Mouse (Mus musculus) layer of hippocampus, adult 6 months (tissue): ENCODE measurements around the gene Hist1h2bq. TPM values are rescaled to one million over a fixed set of nuclear protein-coding genes. Genes with fewer than 3 reads are reported as not detected.

Source experiments
- long read RNA-seq, 2 experiments: library from polyadenylated mRNA; unstranded; transcript quantifications; one replicate each; pipeline ENCODE4 v2.0.0; 2019 to 2020
- microRNA-seq: library from miRNA; unstranded; fragments of <30 nt; microRNA quantifications from one replicate; pipeline ENCODE4 v1.2.0, GENCODE M21; 2020
- polyA plus RNA-seq: library from polyadenylated mRNA; unstranded; fragments of <200 nt; fragmentation: Nextera tagmentation; gene quantifications from 2 replicates; pipeline ENCODE4 v1.2.3, GENCODE M21; 2021

Gene Hist1h2bq
- 1.3 and 1.5 TPM in 2 replicates for polyA plus RNA-seq
- long read RNA-seq, experiment 1 = 0 reads
- long read RNA-seq, experiment 2, partial matches to known transcripts = 1 of 4 reads
- long read RNA-seq, experiment 2, other reads (novel, unspliced or antisense) = 2 of 4 reads

DNA sequence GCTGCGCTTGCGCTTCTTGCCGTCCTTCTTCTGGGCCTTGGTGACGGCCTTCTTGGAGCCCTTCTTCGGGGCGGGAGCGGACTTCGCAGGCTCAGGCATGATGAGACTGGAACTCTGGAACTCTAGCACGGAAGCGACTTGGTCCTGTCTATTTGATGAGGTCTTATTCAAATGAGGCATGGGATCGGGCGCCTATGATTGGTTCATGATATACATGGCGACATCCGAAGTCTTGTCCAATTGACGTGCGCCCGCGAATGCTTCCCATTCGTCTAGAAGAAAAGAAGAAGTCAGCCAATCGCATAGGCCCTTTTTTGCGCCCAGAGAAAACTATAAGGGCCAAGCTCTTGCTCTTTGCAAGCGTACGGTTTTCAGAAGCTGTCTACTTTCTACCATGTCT, at the start of gene Hist1h2bq, which contains the start of gene Hist1h2ao:
TSS of gene Hist1h2bq (minus strand) at position 125 of the 400 bp plus-strand sequence.
TSS of gene Hist1h2ao (plus strand) at position 393 of the 400 bp plus-strand sequence.

DNA sequence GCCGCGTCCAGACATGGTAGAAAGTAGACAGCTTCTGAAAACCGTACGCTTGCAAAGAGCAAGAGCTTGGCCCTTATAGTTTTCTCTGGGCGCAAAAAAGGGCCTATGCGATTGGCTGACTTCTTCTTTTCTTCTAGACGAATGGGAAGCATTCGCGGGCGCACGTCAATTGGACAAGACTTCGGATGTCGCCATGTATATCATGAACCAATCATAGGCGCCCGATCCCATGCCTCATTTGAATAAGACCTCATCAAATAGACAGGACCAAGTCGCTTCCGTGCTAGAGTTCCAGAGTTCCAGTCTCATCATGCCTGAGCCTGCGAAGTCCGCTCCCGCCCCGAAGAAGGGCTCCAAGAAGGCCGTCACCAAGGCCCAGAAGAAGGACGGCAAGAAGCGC, 23.5 kb upstream of the Hist1h2bq start, which contains the start of the genes Hist1h2ap and Hist1h2br:
TSS of gene Hist1h2ap (minus strand) at position 47 of the 400 bp plus-strand sequence.
TSS of gene Hist1h2br (plus strand) at position 283 of the 400 bp plus-strand sequence.

DNA sequence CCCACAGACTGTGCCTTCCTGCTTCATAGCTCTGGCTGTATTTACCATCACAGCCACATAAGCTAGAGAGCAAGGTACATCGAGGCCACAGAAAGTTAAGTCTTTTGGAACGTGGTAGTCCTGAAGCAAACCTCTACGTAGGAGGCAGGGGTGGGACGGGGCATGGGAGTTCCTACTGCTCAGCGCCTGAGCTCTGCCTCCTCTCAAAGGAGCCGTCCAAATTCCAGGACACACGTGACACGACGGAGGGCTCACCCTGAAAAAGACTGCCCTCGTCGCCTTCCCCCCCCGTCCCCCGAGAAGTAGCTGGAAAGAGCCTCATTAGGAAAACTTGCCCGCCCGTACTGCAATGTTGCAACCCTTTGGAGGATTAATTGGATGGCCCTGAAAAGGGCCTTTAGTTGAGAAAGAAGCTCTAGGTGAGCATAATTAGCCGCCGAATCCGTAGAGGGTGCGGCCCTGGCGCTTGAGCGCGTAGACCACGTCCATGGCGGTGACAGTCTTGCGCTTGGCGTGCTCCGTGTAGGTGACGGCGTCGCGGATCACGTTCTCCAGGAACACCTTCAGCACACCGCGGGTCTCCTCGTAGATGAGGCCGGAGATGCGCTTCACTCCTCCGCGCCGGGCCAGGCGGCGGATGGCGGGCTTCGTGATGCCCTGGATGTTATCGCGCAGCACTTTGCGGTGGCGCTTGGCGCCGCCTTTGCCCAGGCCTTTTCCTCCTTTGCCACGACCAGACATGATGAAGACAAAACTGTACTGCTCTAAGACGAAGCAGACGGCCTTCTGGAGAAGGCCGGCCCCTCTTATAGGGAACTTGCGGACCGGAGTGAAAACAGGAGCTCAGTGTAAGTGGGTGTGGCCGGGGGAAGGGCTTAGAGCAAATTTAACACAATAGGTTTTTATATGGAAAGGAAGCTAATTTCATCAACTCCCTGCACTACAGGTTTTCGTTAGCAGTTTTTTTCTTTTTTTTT, 21.7 kb upstream of the Hist1h2bq start, which contains the start of gene Hist1h4n:
TSS of gene Hist1h4n (minus strand) at position 779 of the 977 bp plus-strand sequence.

DNA sequence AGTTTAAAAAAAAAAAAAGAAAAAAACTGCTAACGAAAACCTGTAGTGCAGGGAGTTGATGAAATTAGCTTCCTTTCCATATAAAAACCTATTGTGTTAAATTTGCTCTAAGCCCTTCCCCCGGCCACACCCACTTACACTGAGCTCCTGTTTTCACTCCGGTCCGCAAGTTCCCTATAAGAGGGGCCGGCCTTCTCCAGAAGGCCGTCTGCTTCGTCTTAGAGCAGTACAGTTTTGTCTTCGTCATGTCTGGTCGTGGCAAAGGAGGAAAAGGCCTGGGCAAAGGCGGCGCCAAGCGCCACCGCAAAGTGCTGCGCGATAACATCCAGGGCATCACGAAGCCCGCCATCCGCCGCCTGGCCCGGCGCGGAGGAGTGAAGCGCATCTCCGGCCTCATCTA, 1.5 kb upstream of the Hist1h2bq start, which contains the start of gene Hist1h4m:
TSS of gene Hist1h4m (plus strand) at position 208 of the 400 bp plus-strand sequence.

DNA sequence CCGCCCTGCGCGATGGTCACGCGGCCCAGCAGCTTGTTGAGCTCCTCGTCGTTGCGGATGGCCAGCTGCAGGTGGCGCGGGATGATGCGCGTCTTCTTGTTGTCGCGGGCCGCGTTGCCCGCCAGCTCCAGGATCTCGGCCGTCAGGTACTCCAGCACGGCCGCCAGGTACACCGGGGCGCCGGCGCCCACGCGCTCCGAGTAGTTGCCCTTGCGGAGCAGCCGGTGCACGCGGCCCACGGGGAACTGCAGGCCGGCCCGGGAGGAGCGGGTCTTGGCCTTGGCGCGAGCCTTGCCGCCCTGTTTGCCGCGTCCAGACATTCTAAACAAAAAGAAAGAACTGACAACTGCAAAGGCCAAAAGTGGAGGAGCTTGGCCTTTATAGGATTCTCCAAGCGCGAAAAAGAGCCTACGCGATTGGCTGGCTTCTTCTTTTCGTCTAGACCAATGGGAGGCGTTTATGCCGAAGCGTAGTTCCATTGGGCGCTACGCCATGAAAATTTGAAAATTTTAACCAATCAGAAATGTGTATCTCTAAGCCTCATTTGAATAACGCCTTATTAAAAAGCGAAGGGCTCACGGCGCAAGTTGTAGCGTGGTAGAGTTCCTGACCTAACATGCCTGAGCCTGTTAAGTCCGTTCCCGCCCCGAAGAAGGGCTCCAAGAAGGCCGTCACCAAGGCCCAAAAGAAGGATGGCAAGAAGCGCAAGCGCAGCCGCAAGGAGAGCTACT, 22.9 kb downstream of the Hist1h2bq start, which contains the start of the genes Hist1h2an and Hist1h2bp:
TSS of gene Hist1h2an (minus strand) at position 320 of the 731 bp plus-strand sequence.
TSS of gene Hist1h2bp (plus strand) at position 563 of the 731 bp plus-strand sequence.

DNA sequence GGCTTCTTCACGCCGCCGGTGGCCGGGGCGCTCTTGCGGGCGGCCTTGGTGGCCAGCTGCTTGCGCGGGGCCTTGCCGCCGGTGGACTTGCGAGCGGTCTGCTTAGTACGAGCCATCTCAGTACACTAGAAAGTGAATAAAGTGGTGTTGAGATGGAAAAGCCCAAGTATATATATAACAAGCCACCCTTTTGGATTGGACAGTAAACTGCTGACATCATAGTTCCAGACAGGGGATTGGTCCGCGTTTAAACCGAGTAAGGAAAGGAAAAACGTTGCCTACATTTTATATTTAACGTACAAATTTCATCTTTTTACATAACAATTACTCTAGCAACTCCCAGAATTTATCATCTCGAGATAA, 26.8 kb downstream of the Hist1h2bq start, which contains the start of gene Hist1h3i:
TSS of gene Hist1h3i (minus strand) at position 116 of the 363 bp plus-strand sequence.

DNA sequence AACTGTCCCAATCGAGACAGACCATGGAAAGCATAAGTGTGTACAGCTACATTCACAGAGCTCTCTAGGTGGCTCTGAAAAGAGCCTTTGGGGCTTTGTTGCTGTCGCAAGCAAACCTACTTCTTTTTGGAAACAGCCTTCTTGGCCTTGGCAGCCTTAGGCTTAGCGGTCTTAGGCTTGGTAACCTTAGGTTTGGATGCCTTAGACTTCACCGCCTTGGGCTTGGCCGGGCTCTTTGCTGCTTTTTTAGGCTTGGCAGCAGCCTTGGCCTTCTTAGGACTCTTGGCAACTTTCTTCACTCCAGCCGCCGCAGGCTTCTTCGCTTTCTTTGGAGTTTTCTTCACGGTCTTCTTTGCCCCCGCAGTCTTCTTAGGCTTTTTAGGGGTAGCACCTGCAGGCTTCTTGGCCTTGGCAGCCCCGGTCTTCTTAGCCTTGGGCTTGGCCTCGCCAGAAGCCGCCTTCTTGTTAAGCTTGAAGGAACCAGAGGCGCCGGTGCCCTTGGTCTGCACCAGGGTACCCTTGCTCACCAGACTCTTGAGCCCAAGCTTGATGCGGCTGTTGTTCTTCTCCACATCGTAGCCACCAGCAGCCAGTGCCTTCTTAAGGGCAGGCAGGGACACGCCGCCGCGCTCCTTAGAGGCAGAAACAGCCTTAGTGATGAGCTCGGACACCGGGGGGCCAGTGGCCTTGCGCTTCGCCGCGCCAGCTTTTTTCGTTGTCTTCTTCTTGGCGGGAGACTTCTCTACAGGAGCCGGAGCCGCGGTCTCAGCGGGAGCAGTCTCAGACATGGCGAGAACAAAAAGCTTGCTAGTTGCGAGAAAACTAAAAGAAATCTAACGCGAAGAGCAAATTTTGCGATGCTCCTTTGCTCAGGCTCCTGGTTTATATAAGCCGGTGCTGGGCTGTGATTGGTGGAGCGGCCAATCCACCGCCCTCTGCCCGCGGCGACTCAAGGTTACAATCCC, 29.9 kb downstream of the Hist1h2bq start, which contains the start of gene Hist1h1b:
TSS of gene Hist1h1b (minus strand) at position 859 of the 965 bp plus-strand sequence.

Small RNA genes lying within 50 kb of the gene (microRNA-seq; reads per million reads assigned to microRNA genes)
- gene Gm19658 (not detected), gene Gm44346 (not detected), gene Gm44466 (not detected)

Other genes with a start within 250 kb of the Hist1h2bq start
- not detected in 2 replicates for gene Olfr1364, start 228.4 kb downstream of the Hist1h2bq start, polyA plus RNA-seq
- not detected in 2 replicates for gene Olfr1362, start 196.2 kb downstream of the Hist1h2bq start, polyA plus RNA-seq
- gene Olfr11, start 167.7 kb downstream of the Hist1h2bq start, polyA plus RNA-seq = not detected in 2 replicates
- gene Olfr1361, start 146.8 kb downstream of the Hist1h2bq start, polyA plus RNA-seq = not detected in 2 replicates
- gene Olfr1360, start 132.8 kb downstream of the Hist1h2bq start, polyA plus RNA-seq = not detected in 2 replicates
- not detected in 2 replicates for gene Olfr1359, start 112.1 kb downstream of the Hist1h2bq start, polyA plus RNA-seq
- 0.80 and 1.4 TPM in 2 replicates for gene Hist1h2bl, start 94.1 kb downstream of the Hist1h2bq start, polyA plus RNA-seq
- gene Hist1h2ai, start 93.8 kb downstream of the Hist1h2bq start, polyA plus RNA-seq = 1.4 TPM in 1 of 2 replicates, not detected in the other
- not detected in 2 replicates for gene Hist1h3h, start 92.5 kb downstream of the Hist1h2bq start, polyA plus RNA-seq
- 0.44 TPM in 1 of 2 replicates, not detected in the other for gene Hist1h2bm, start 88.2 kb downstream of the Hist1h2bq start, polyA plus RNA-seq
- gene Hist1h4j, start 75.1 kb downstream of the Hist1h2bq start, polyA plus RNA-seq = 1.3 and 2.3 TPM in 2 replicates
- 3.9 and 4.5 TPM in 2 replicates for gene Hist1h4k, start 59.7 kb downstream of the Hist1h2bq start, polyA plus RNA-seq
- gene Hist1h2ak, start 56.4 kb downstream of the Hist1h2bq start, polyA plus RNA-seq = 1.2 TPM in 1 of 2 replicates, not detected in the other
- 1.3 and 2.1 TPM in 2 replicates for gene Hist1h2bn, start 56.1 kb downstream of the Hist1h2bq start, polyA plus RNA-seq
- 0.41 and 1.0 TPM in 2 replicates for gene Hist1h1b, start 29.6 kb downstream of the Hist1h2bq start, polyA plus RNA-seq
- gene Hist1h3i, start 26.8 kb downstream of the Hist1h2bq start, polyA plus RNA-seq = 1.8 and 4.4 TPM in 2 replicates
- not detected in 2 replicates for gene Hist1h2an, start 23.0 kb downstream of the Hist1h2bq start, polyA plus RNA-seq
- not detected in 2 replicates for gene Hist1h2bp, start 22.7 kb downstream of the Hist1h2bq start, polyA plus RNA-seq
- not detected in 2 replicates for gene Hist1h2ao, start 268 bp upstream of the Hist1h2bq start, polyA plus RNA-seq
- 3.4 and 7.0 TPM in 2 replicates for gene Hist1h4m, start 1.5 kb upstream of the Hist1h2bq start, polyA plus RNA-seq
- gene Hist1h4n, start 22.0 kb upstream of the Hist1h2bq start, polyA plus RNA-seq = 2.8 and 2.9 TPM in 2 replicates
- gene Hist1h2ap, start 23.3 kb upstream of the Hist1h2bq start, polyA plus RNA-seq = 64.1 and 77.9 TPM in 2 replicates
- 1.2 TPM in 1 of 2 replicates, not detected in the other for gene Hist1h2br, start 23.5 kb upstream of the Hist1h2bq start, polyA plus RNA-seq
- gene Zfp184, start 134.9 kb upstream of the Hist1h2bq start, polyA plus RNA-seq = 0.98 and 1.5 TPM in 2 replicates
- gene Pom121l2, start 171.0 kb upstream of the Hist1h2bq start, polyA plus RNA-seq = 0.09 TPM in 1 of 2 replicates, not detected in the other
- gene Prss16, start 199.5 kb upstream of the Hist1h2bq start, polyA plus RNA-seq = 1.5 TPM in 2 replicates
- not detected in 2 replicates for gene Hist1h2ah, start 225.4 kb upstream of the Hist1h2bq start, polyA plus RNA-seq
- gene Hist1h2bk, start 225.7 kb upstream of the Hist1h2bq start, polyA plus RNA-seq = 0.39 and 0.97 TPM in 2 replicates
- 7.9 and 15.8 TPM in 2 replicates for gene Hist1h4i, start 231.2 kb upstream of the Hist1h2bq start, polyA plus RNA-seq
- 0.65 TPM in 1 of 2 replicates, not detected in the other for gene Hist1h2ag, start 232.7 kb upstream of the Hist1h2bq start, polyA plus RNA-seq
- gene Hist1h2bj, start 233.0 kb upstream of the Hist1h2bq start, polyA plus RNA-seq = 1.7 TPM in 1 of 2 replicates, not detected in the other